Mouse (Mus musculus): Measurements from ENCODE around the gene Slamf9. TPM values are rescaled to one million over a fixed set of nuclear protein-coding genes. Genes with fewer than 3 reads are reported as not detected.

The Slamf9 gene
- polyA plus RNA-seq, 1 experiment from 2014 or later = 0.55 TPM

GRCm38 (mm10) chr1:172433851-172434165, 41.4 kb upstream of the Slamf9 start:
- WGBS = 83% methylated on average over 4 of the region's 4 CpGs
- peaks cover 8% of the 10 kb centered on the region for H3K4me1 ChIP-seq (replicated peaks; ENCODE audit: control insufficient read depth, insufficient read depth, low read length)
- no peak overlapping the region for H3K27ac ChIP-seq (ENCODE audit: low read depth, low read length)

GRCm38 (mm10) chr1:172436785-172437184, 38.4 kb upstream of the Slamf9 start:
- Histone ChIP-seq H3K27ac (ENCODE audit: low read depth, low read length) (no peak overlapping the region), H3K4me3 (ENCODE audit: low read depth, low read length) (no peak overlapping the region), H3K36me3 (ENCODE audit: control insufficient read depth, insufficient read depth, low read length) (no peaks in the 10 kb centered on the region), H3K9me3 (ENCODE audit: control insufficient read depth, low read length) (no peaks in the 10 kb centered on the region), H3K9ac (ENCODE audit: low read depth, low read length) (no peak overlapping the region), H3K27me3 (replicated peaks; ENCODE audit: control insufficient read depth, insufficient read depth, low read length) (no peaks in the 10 kb centered on the region), H3K4me2 (no peak overlapping the region), H3K4me1 (replicated peaks; ENCODE audit: control insufficient read depth, insufficient read depth, low read length) (peaks cover 8% of the 10 kb centered on the region; the same call in 1 of the 2 replicates)
- ATAC-seq (replicated peaks; ENCODE audit: low FRiP score) (no peak), DNase-seq (ENCODE audit: low spot score) (no peak)
- WGBS = 58% methylated on average over 6 of the region's 6 CpGs

More at GRCm38 (mm10) chr1:172433851-172434165, 41.4 kb upstream of the Slamf9 start:
- no peaks in the 10 kb centered on the region for H3K36me3 ChIP-seq (ENCODE audit: control insufficient read depth, insufficient read depth, low read length)
- DNase-seq (ENCODE audit: low spot score) (no peak), ATAC-seq (replicated peaks; ENCODE audit: low FRiP score) (no peak)
- H3K9me3 ChIP-seq (ENCODE audit: control insufficient read depth, low read length) = no peaks in the 10 kb centered on the region
- no peak overlapping the region for H3K4me3 ChIP-seq (ENCODE audit: low read depth, low read length)
- no peak overlapping the region for H3K4me2 ChIP-seq
- no peak overlapping the region for H3K9ac ChIP-seq (ENCODE audit: low read depth, low read length)
- H3K27me3 ChIP-seq (replicated peaks; ENCODE audit: control insufficient read depth, insufficient read depth, low read length) = no peaks in the 10 kb centered on the region

- Histone ChIP-seq H3K9me3 (ENCODE audit: control insufficient read depth, low read length) (no peaks in the 10 kb centered on the region), H3K36me3 (ENCODE audit: control insufficient read depth, insufficient read depth, low read length) (no peaks in the 10 kb centered on the region), H3K27ac (ENCODE audit: low read depth, low read length) (no peak overlapping the region), H3K27me3 (replicated peaks; ENCODE audit: control insufficient read depth, insufficient read depth, low read length) (no peaks in the 10 kb centered on the region), H3K4me2 (no peak overlapping the region), H3K4me1 (replicated peaks; ENCODE audit: control insufficient read depth, insufficient read depth, low read length) (no peaks in the 10 kb centered on the region), H3K4me3 (ENCODE audit: low read depth, low read length) (no peak overlapping the region), H3K9ac (ENCODE audit: low read depth, low read length) (no peak overlapping the region)
- WGBS = 70% methylated on average over 2 of the region's 2 CpGs
- DNase-seq (ENCODE audit: low spot score) = no peak
- no peak for ATAC-seq (replicated peaks; ENCODE audit: low FRiP score)
These were observed 36.5 kb upstream of the Slamf9 start for GRCm38 (mm10) chr1:172438621-172439020.

- no peaks in the 10 kb centered on the region for H3K9me3 ChIP-seq (ENCODE audit: control insufficient read depth, low read length)
- H3K27ac ChIP-seq (ENCODE audit: low read depth, low read length) = no peak overlapping the region
- ATAC-seq (replicated peaks; ENCODE audit: low FRiP score) (no peak), DNase-seq (ENCODE audit: low spot score) (no peak)
- H3K36me3 ChIP-seq (ENCODE audit: control insufficient read depth, insufficient read depth, low read length) = no peaks in the 10 kb centered on the region
- H3K4me2 ChIP-seq = no peak overlapping the region
- no peaks in the 10 kb centered on the region for H3K27me3 ChIP-seq (replicated peaks; ENCODE audit: control insufficient read depth, insufficient read depth, low read length)
- 81% methylated on average over 3 of the region's 3 CpGs for WGBS
- H3K4me1 ChIP-seq (replicated peaks; ENCODE audit: control insufficient read depth, insufficient read depth, low read length) = no peaks in the 10 kb centered on the region
- H3K9ac ChIP-seq (ENCODE audit: low read depth, low read length) = no peak overlapping the region
- H3K4me3 ChIP-seq (ENCODE audit: low read depth, low read length) = no peak overlapping the region
These were observed 34.6 kb upstream of the Slamf9 start for GRCm38 (mm10) chr1:172440521-172440920.

- Histone ChIP-seq H3K36me3 (ENCODE audit: control insufficient read depth, insufficient read depth, low read length) (no peaks in the 10 kb centered on the region), H3K27ac (ENCODE audit: low read depth, low read length) (no peak overlapping the region), H3K4me3 (ENCODE audit: low read depth, low read length) (no peak overlapping the region), H3K9me3 (ENCODE audit: control insufficient read depth, low read length) (no peaks in the 10 kb centered on the region), H3K9ac (ENCODE audit: low read depth, low read length) (no peak overlapping the region), H3K4me2 (no peak overlapping the region), H3K4me1 (replicated peaks; ENCODE audit: control insufficient read depth, insufficient read depth, low read length) (no peaks in the 10 kb centered on the region), H3K27me3 (replicated peaks; ENCODE audit: control insufficient read depth, insufficient read depth, low read length) (no peaks in the 10 kb centered on the region)
- DNase-seq (ENCODE audit: low spot score) (no peak), ATAC-seq (replicated peaks; ENCODE audit: low FRiP score) (no peak)
- 78% methylated on average over 9 of the region's 9 CpGs for WGBS
These were observed 33.2 kb upstream of the Slamf9 start for GRCm38 (mm10) chr1:172441935-172442445.

- WGBS = 14% methylated on average over 2 of the region's 2 CpGs
- H3K4me1 ChIP-seq (replicated peaks; ENCODE audit: control insufficient read depth, insufficient read depth, low read length) = no peaks in the 10 kb centered on the region
These were observed 24.9 kb upstream of the Slamf9 start for GRCm38 (mm10) chr1:172450226-172450625.

GRCm38 (mm10) chr1:172450848-172451470, 24.2 kb upstream of the Slamf9 start:
- no peaks in the 10 kb centered on the region for H3K4me1 ChIP-seq (replicated peaks; ENCODE audit: control insufficient read depth, insufficient read depth, low read length)
- no peaks in the 10 kb centered on the region for H3K9me3 ChIP-seq (ENCODE audit: control insufficient read depth, low read length)
- H3K4me3 ChIP-seq (ENCODE audit: low read depth, low read length) = no peak overlapping the region
- H3K27me3 ChIP-seq (replicated peaks; ENCODE audit: control insufficient read depth, insufficient read depth, low read length) = no peaks in the 10 kb centered on the region
- no peak for DNase-seq (ENCODE audit: low spot score)
- no peak overlapping the region for H3K27ac ChIP-seq (ENCODE audit: low read depth, low read length)
- no peaks in the 10 kb centered on the region for H3K36me3 ChIP-seq (ENCODE audit: control insufficient read depth, insufficient read depth, low read length)
- peak overlapping the region; percentile 16; the same call in 1 of the 2 replicates for H3K4me2 ChIP-seq
- no peak for ATAC-seq (replicated peaks; ENCODE audit: low FRiP score)
- H3K9ac ChIP-seq (ENCODE audit: low read depth, low read length) = no peak overlapping the region
- WGBS = 29% methylated on average over 17 of the region's 17 CpGs

More at GRCm38 (mm10) chr1:172450226-172450625, 24.9 kb upstream of the Slamf9 start:
- Histone ChIP-seq H3K4me2 (no peak overlapping the region), H3K27ac (ENCODE audit: low read depth, low read length) (no peak overlapping the region), H3K4me3 (ENCODE audit: low read depth, low read length) (no peak overlapping the region), H3K27me3 (replicated peaks; ENCODE audit: control insufficient read depth, insufficient read depth, low read length) (no peaks in the 10 kb centered on the region), H3K9me3 (ENCODE audit: control insufficient read depth, low read length) (no peaks in the 10 kb centered on the region), H3K9ac (ENCODE audit: low read depth, low read length) (no peak overlapping the region), H3K36me3 (ENCODE audit: control insufficient read depth, insufficient read depth, low read length) (no peaks in the 10 kb centered on the region)
- no peak for ATAC-seq (replicated peaks; ENCODE audit: low FRiP score)
- no peak for DNase-seq (ENCODE audit: low spot score)

- Histone ChIP-seq H3K4me3 (ENCODE audit: low read depth, low read length) (no peak overlapping the region), H3K4me1 (replicated peaks; ENCODE audit: control insufficient read depth, insufficient read depth, low read length) (no peaks in the 10 kb centered on the region; the same call in 1 of the 2 replicates), H3K4me2 (no peak overlapping the region), H3K27ac (ENCODE audit: low read depth, low read length) (no peak overlapping the region), H3K9me3 (ENCODE audit: control insufficient read depth, low read length) (no peaks in the 10 kb centered on the region), H3K27me3 (replicated peaks; ENCODE audit: control insufficient read depth, insufficient read depth, low read length) (no peaks in the 10 kb centered on the region), H3K9ac (ENCODE audit: low read depth, low read length) (no peak overlapping the region), H3K36me3 (ENCODE audit: control insufficient read depth, insufficient read depth, low read length) (no peaks in the 10 kb centered on the region)
- WGBS = 58% methylated on average over 2 of the region's 2 CpGs
- no peak for DNase-seq (ENCODE audit: low spot score)
- ATAC-seq (replicated peaks; ENCODE audit: low FRiP score) = no peak
These were observed 22.2 kb upstream of the Slamf9 start for GRCm38 (mm10) chr1:172452911-172453310.

GRCm38 (mm10) chr1:172453810-172454209, 21.3 kb upstream of the Slamf9 start:
- Histone ChIP-seq H3K36me3 (ENCODE audit: control insufficient read depth, insufficient read depth, low read length) (no peaks in the 10 kb centered on the region), H3K4me1 (replicated peaks; ENCODE audit: control insufficient read depth, insufficient read depth, low read length) (no peaks in the 10 kb centered on the region; the same call in 1 of the 2 replicates), H3K27ac (ENCODE audit: low read depth, low read length) (no peak overlapping the region), H3K9me3 (ENCODE audit: control insufficient read depth, low read length) (no peaks in the 10 kb centered on the region), H3K27me3 (replicated peaks; ENCODE audit: control insufficient read depth, insufficient read depth, low read length) (no peaks in the 10 kb centered on the region), H3K9ac (ENCODE audit: low read depth, low read length) (no peak overlapping the region), H3K4me2 (no peak overlapping the region), H3K4me3 (ENCODE audit: low read depth, low read length) (no peak overlapping the region)
- WGBS = 77% methylated on average over 2 of the region's 2 CpGs
- ATAC-seq (replicated peaks; ENCODE audit: low FRiP score) = no peak
- DNase-seq (ENCODE audit: low spot score) = no peak

Measured in liver, embryonic 11.5 days (tissue).